In genomic region chr1:189846319-189846718, GRCm38 (mm10) we compare ENCODE assay signal across 20 mouse cellular contexts.
"Had no signal": no experiment of that assay in that cellular context is flagged by ENCODE, and none has a peak within 500 bp of the region (broad histone marks: within the 10 kb centered on the region; RNA-seq: fewer than 3 reads in every experiment).

No protein-coding gene starts in this region.

- ATAC-seq: intestine, postnatal 0 days; midbrain, embryonic 15.5 days had no signal

- H3K36me3 ChIP-seq: midbrain, embryonic 12.5 days; midbrain, embryonic 15.5 days had no signal

- H3K9ac ChIP-seq: limb, embryonic 13.5 days; lung, embryonic 15.5 days; midbrain, embryonic 12.5 days; midbrain, embryonic 15.5 days; neural tube, embryonic 12.5 days; neural tube, embryonic 15.5 days; stomach, embryonic 15.5 days had no signal

- H3K27ac ChIP-seq: kidney, postnatal 0 days; layer of hippocampus, adult 2 months; limb, embryonic 13.5 days; lung, embryonic 15.5 days; midbrain, embryonic 12.5 days; midbrain, embryonic 15.5 days; neural tube, embryonic 12.5 days; neural tube, embryonic 15.5 days; stomach, embryonic 15.5 days had no signal

- H3K4me3 ChIP-seq: layer of hippocampus, adult 2 months; limb, embryonic 13.5 days; lung, embryonic 15.5 days; midbrain, embryonic 12.5 days; midbrain, embryonic 15.5 days; neural tube, embryonic 12.5 days; neural tube, embryonic 15.5 days; stomach, embryonic 15.5 days had no signal

- DNase-seq: kidney, adult 2 months; kidney, postnatal 25 days; layer of hippocampus, adult 9-11 months; lung, adult 18-20 months; lung, postnatal 14 days; lung, postnatal 4 days; right cerebral cortex, adult 18-20 months; right cerebral cortex, postnatal 14 days; right cerebral cortex, postnatal 4 days; thymus, postnatal 25 days had no signal

- H3K27me3 ChIP-seq: limb, embryonic 13.5 days; lung, embryonic 15.5 days; midbrain, embryonic 12.5 days; midbrain, embryonic 15.5 days; neural tube, embryonic 12.5 days; neural tube, embryonic 15.5 days; stomach, embryonic 15.5 days had no signal

- H3K4me1 ChIP-seq: limb, embryonic 13.5 days; lung, embryonic 15.5 days; midbrain, embryonic 12.5 days; midbrain, embryonic 15.5 days; neural tube, embryonic 12.5 days; neural tube, embryonic 15.5 days; stomach, embryonic 15.5 days had no signal

- H3K4me2 ChIP-seq: limb, embryonic 13.5 days; lung, embryonic 15.5 days; midbrain, embryonic 12.5 days; midbrain, embryonic 15.5 days; neural tube, embryonic 12.5 days; neural tube, embryonic 15.5 days; stomach, embryonic 15.5 days had no signal

- H3K9me3 ChIP-seq: limb, embryonic 13.5 days; lung, embryonic 15.5 days; midbrain, embryonic 12.5 days; midbrain, embryonic 15.5 days; neural tube, embryonic 12.5 days; neural tube, embryonic 15.5 days; stomach, embryonic 15.5 days had no signal
